Mouse (Mus musculus): ENCODE data around the gene Vps16. TPM values are rescaled to one million over a fixed set of nuclear protein-coding genes. Genes with fewer than 3 reads are reported as not detected.

The Vps16 gene
- polyA plus RNA-seq, 1 experiment from 2014 or later = 89.2 TPM

GRCm38 (mm10) chr2:130457871-130458270 is 33.7 kb downstream of the Vps16 start:
- ATAC-seq (ENCODE audit: insufficient number of reproducible peaks, low FRiP score, low TSS enrichment, low read depth) (no peak), DNase-seq (ENCODE audit: low spot score) (no peak)
- WGBS = 89% methylated on average over 3 of the region's 3 CpGs
- Histone ChIP-seq H3K27me3 (ENCODE audit: control insufficient read depth, insufficient read depth, low read length) (no peaks in the 10 kb centered on the region), H3K4me2 (ENCODE audit: low read depth, severe bottlenecking) (no peak overlapping the region), H3K36me3 (ENCODE audit: control insufficient read depth, insufficient read depth, low read length) (no peaks in the 10 kb centered on the region), H3K9me3 (ENCODE audit: control insufficient read depth, low read length) (no peaks in the 10 kb centered on the region), H3K4me3 (ENCODE audit: low read depth, low read length) (no peak overlapping the region), H3K9ac (ENCODE audit: low read length) (no peak overlapping the region), H3K27ac (replicated peaks; ENCODE audit: low read depth, low read length) (no peak overlapping the region), H3K4me1 (ENCODE audit: control insufficient read depth, insufficient read depth, low read length) (no peaks in the 10 kb centered on the region)

- Histone ChIP-seq H3K4me3 (ENCODE audit: low read depth, low read length) (no peak overlapping the region), H3K4me1 (ENCODE audit: control insufficient read depth, insufficient read depth, low read length) (no peaks in the 10 kb centered on the region), H3K36me3 (ENCODE audit: control insufficient read depth, insufficient read depth, low read length) (no peaks in the 10 kb centered on the region), H3K4me2 (ENCODE audit: low read depth, severe bottlenecking) (no peak overlapping the region), H3K9me3 (ENCODE audit: control insufficient read depth, low read length) (no peaks in the 10 kb centered on the region), H3K27me3 (ENCODE audit: control insufficient read depth, insufficient read depth, low read length) (no peaks in the 10 kb centered on the region), H3K9ac (ENCODE audit: low read length) (no peak overlapping the region), H3K27ac (replicated peaks; ENCODE audit: low read depth, low read length) (no peak overlapping the region)
- DNase-seq (ENCODE audit: low spot score) (no peak), ATAC-seq (ENCODE audit: insufficient number of reproducible peaks, low FRiP score, low TSS enrichment, low read depth) (no peak)
- 91% methylated on average over 3 of the region's 3 CpGs for whole genome bisulfite sequencing
Observed at GRCm38 (mm10) chr2:130459576-130459975, 35.4 kb downstream of the Vps16 start.

- Histone ChIP-seq H3K36me3 (ENCODE audit: control insufficient read depth, insufficient read depth, low read length) (no peaks in the 10 kb centered on the region), H3K9me3 (ENCODE audit: control insufficient read depth, low read length) (no peaks in the 10 kb centered on the region), H3K27me3 (ENCODE audit: control insufficient read depth, insufficient read depth, low read length) (no peaks in the 10 kb centered on the region), H3K27ac (replicated peaks; ENCODE audit: low read depth, low read length) (no peak overlapping the region), H3K4me1 (ENCODE audit: control insufficient read depth, insufficient read depth, low read length) (no peaks in the 10 kb centered on the region), H3K4me3 (ENCODE audit: low read depth, low read length) (no peak overlapping the region), H3K4me2 (ENCODE audit: low read depth, severe bottlenecking) (no peak overlapping the region), H3K9ac (ENCODE audit: low read length) (no peak overlapping the region)
- ATAC-seq (ENCODE audit: insufficient number of reproducible peaks, low FRiP score, low TSS enrichment, low read depth) (no peak), DNase-seq (ENCODE audit: low spot score) (no peak)
- WGBS = 76% methylated on average over 15 of the region's 15 CpGs
Observed at GRCm38 (mm10) chr2:130461287-130462071, 37.3 kb downstream of the Vps16 start.

- no peak for DNase-seq (ENCODE audit: low spot score)
- ATAC-seq (ENCODE audit: insufficient number of reproducible peaks, low FRiP score, low TSS enrichment, low read depth) = no peak
- Histone ChIP-seq H3K9ac (ENCODE audit: low read length) (no peak overlapping the region), H3K27me3 (ENCODE audit: control insufficient read depth, insufficient read depth, low read length) (no peaks in the 10 kb centered on the region), H3K4me2 (ENCODE audit: low read depth, severe bottlenecking) (no peak overlapping the region), H3K9me3 (ENCODE audit: control insufficient read depth, low read length) (no peaks in the 10 kb centered on the region), H3K4me1 (ENCODE audit: control insufficient read depth, insufficient read depth, low read length) (no peaks in the 10 kb centered on the region), H3K27ac (replicated peaks; ENCODE audit: low read depth, low read length) (no peak overlapping the region), H3K4me3 (ENCODE audit: low read depth, low read length) (no peak overlapping the region), H3K36me3 (ENCODE audit: control insufficient read depth, insufficient read depth, low read length) (no peaks in the 10 kb centered on the region)
- 79% methylated on average over 1 of the region's 1 CpGs for WGBS
Observed at GRCm38 (mm10) chr2:130466438-130466837, 42.3 kb downstream of the Vps16 start.

GRCm38 (mm10) chr2:130469366-130469765 is 45.2 kb downstream of the Vps16 start:
- Histone ChIP-seq H3K27ac (replicated peaks; ENCODE audit: low read depth, low read length) (no peak overlapping the region), H3K9me3 (ENCODE audit: control insufficient read depth, low read length) (no peaks in the 10 kb centered on the region), H3K4me2 (ENCODE audit: low read depth, severe bottlenecking) (no peak overlapping the region), H3K4me3 (ENCODE audit: low read depth, low read length) (no peak overlapping the region), H3K27me3 (ENCODE audit: control insufficient read depth, insufficient read depth, low read length) (no peaks in the 10 kb centered on the region), H3K36me3 (ENCODE audit: control insufficient read depth, insufficient read depth, low read length) (no peaks in the 10 kb centered on the region), H3K4me1 (ENCODE audit: control insufficient read depth, insufficient read depth, low read length) (no peaks in the 10 kb centered on the region), H3K9ac (ENCODE audit: low read length) (no peak overlapping the region)
- WGBS = 80% methylated on average over 4 of the region's 4 CpGs
- ATAC-seq (ENCODE audit: insufficient number of reproducible peaks, low FRiP score, low TSS enrichment, low read depth) (no peak), DNase-seq (ENCODE audit: low spot score) (no peak)

GRCm38 (mm10) chr2:130469935-130470334 is 45.8 kb downstream of the Vps16 start:
- DNase-seq (ENCODE audit: low spot score) = no peak
- 96% methylated on average over 2 of the region's 2 CpGs for WGBS
- Histone ChIP-seq H3K9ac (ENCODE audit: low read length) (no peak overlapping the region), H3K27me3 (ENCODE audit: control insufficient read depth, insufficient read depth, low read length) (no peaks in the 10 kb centered on the region), H3K4me1 (ENCODE audit: control insufficient read depth, insufficient read depth, low read length) (no peaks in the 10 kb centered on the region), H3K27ac (replicated peaks; ENCODE audit: low read depth, low read length) (no peak overlapping the region), H3K36me3 (ENCODE audit: control insufficient read depth, insufficient read depth, low read length) (no peaks in the 10 kb centered on the region), H3K4me2 (ENCODE audit: low read depth, severe bottlenecking) (no peak overlapping the region), H3K4me3 (ENCODE audit: low read depth, low read length) (no peak overlapping the region), H3K9me3 (ENCODE audit: control insufficient read depth, low read length) (no peaks in the 10 kb centered on the region)
- ATAC-seq (ENCODE audit: insufficient number of reproducible peaks, low FRiP score, low TSS enrichment, low read depth) = no peak

GRCm38 (mm10) chr2:130472908-130473510 is 48.9 kb downstream of the Vps16 start:
- DNase-seq (ENCODE audit: low spot score) (no peak), ATAC-seq (ENCODE audit: insufficient number of reproducible peaks, low FRiP score, low TSS enrichment, low read depth) (no peak)
- H3K27me3 ChIP-seq (ENCODE audit: control insufficient read depth, insufficient read depth, low read length) = no peaks in the 10 kb centered on the region
- no peak overlapping the region for H3K9ac ChIP-seq (ENCODE audit: low read length)
- no peaks in the 10 kb centered on the region for H3K4me1 ChIP-seq (ENCODE audit: control insufficient read depth, insufficient read depth, low read length)
- WGBS = 82% methylated on average over 8 of the region's 8 CpGs
- no peaks in the 10 kb centered on the region for H3K36me3 ChIP-seq (ENCODE audit: control insufficient read depth, insufficient read depth, low read length)
- H3K27ac ChIP-seq (replicated peaks; ENCODE audit: low read depth, low read length) = no peak overlapping the region
- no peak overlapping the region for H3K4me3 ChIP-seq (ENCODE audit: low read depth, low read length)
- H3K4me2 ChIP-seq (ENCODE audit: low read depth, severe bottlenecking) = no peak overlapping the region
- no peaks in the 10 kb centered on the region for H3K9me3 ChIP-seq (ENCODE audit: control insufficient read depth, low read length)

- H3K27me3 ChIP-seq (ENCODE audit: control insufficient read depth, insufficient read depth, low read length) = no peaks in the 10 kb centered on the region
- no peak overlapping the region for H3K9ac ChIP-seq (ENCODE audit: low read length)
- H3K36me3 ChIP-seq (ENCODE audit: control insufficient read depth, insufficient read depth, low read length) = no peaks in the 10 kb centered on the region
- DNase-seq (ENCODE audit: low spot score) = no peak
- WGBS = 93% methylated on average over 11 of the region's 11 CpGs
- no peak overlapping the region for H3K4me2 ChIP-seq (ENCODE audit: low read depth, severe bottlenecking)
- ATAC-seq (ENCODE audit: insufficient number of reproducible peaks, low FRiP score, low TSS enrichment, low read depth) = no peak
- H3K27ac ChIP-seq (replicated peaks; ENCODE audit: low read depth, low read length) = no peak overlapping the region
- H3K4me3 ChIP-seq (ENCODE audit: low read depth, low read length) = no peak overlapping the region
- H3K4me1 ChIP-seq (ENCODE audit: control insufficient read depth, insufficient read depth, low read length) = no peaks in the 10 kb centered on the region
- no peaks in the 10 kb centered on the region for H3K9me3 ChIP-seq (ENCODE audit: control insufficient read depth, low read length)
Observed at GRCm38 (mm10) chr2:130475764-130476163, 51.6 kb downstream of the Vps16 start.
